Mouse (Mus musculus) lung, embryonic 14.5 days (tissue): ENCODE data around the gene Tbc1d22a. TPM values are rescaled to one million over a fixed set of nuclear protein-coding genes. Genes with fewer than 3 reads are reported as not detected.
A peak's percentile ranks its signal among the peaks of the same experiment; 100 is the strongest.

ENCODE experiments used
- ATAC-seq: fragments of 200-750 bp; cut with Nextera tagmentation; 2 replicates; pipeline ENCODE4 v1.8.0; 2017; ENCODE audit warnings: mild to moderate bottlenecking, moderate TSS enrichment, moderate library complexity; ENCODE audit not compliant: insufficient read depth
- DNase-seq: peaks from one replicate; pipeline ENCODE4 v3.0.0-alpha.2; 2015
- H3K27ac ChIP-seq: fragments of 300-500 bp; sonication (generic); 2 replicates; pipeline ENCODE4 v1.5.1; 2014; ENCODE audit warnings: low read depth, mild to moderate bottlenecking, moderate library complexity
- H3K27me3 ChIP-seq: fragments of 300-500 bp; sonication (generic); 2 replicates; pipeline ENCODE4 v1.6.1; 2014; ENCODE audit warnings: low read length, control low read depth; ENCODE audit not compliant: insufficient read depth
- H3K36me3 ChIP-seq: fragments of 300-500 bp; sonication (generic); 2 replicates; pipeline ENCODE4 v1.6.1; 2014; ENCODE audit warnings: control low read depth; ENCODE audit not compliant: insufficient read depth
- H3K4me1 ChIP-seq: fragments of 300-500 bp; sonication (generic); 2 replicates; pipeline ENCODE4 v1.6.1; 2014; ENCODE audit warnings: antibody characterized with exemption, control low read depth; ENCODE audit not compliant: insufficient read depth
- H3K4me2 ChIP-seq: fragments of 300-500 bp; sonication (generic); 2 replicates; pipeline ENCODE4 v1.6.1; 2014; ENCODE audit warnings: mild to moderate bottlenecking
- H3K4me3 ChIP-seq: fragments of 300-500 bp; sonication (generic); 2 replicates; pipeline ENCODE4 v1.5.1; 2014; ENCODE audit warnings: low read depth, low read length
- H3K9ac ChIP-seq: fragments of 300-500 bp; sonication (generic); 2 replicates; pipeline ENCODE4 v1.6.1; 2014
- H3K9me3 ChIP-seq: fragments of 300-500 bp; sonication (generic); 2 replicates; pipeline ENCODE4 v1.6.1; 2016; ENCODE audit warnings: low read depth, low read length, control low read depth
- CTCF ChIP-seq: IDR thresholded peaks from 2 replicates; pipeline ENCODE4 v1.5.1; 2016; ENCODE audit warnings: antibody characterized with exemption, low read depth
- WGBS: fragments of 180-500 bp; shearing (Covaris S2); extraction: QIAGEN DNeasy Blood & Tissue Kit; methylation state at CpG from one replicate; pipeline ENCODE4 v1.1.7; 2014; 5-methylcytosine and 5-hydroxymethylcytosine counted together
- polyA plus RNA-seq: library from polyadenylated mRNA; unstranded; fragments of >200 nt; fragmentation: Nextera tagmentation; extraction: Ambion mirVana; gene quantifications from 2 replicates; pipeline ENCODE4 v1.2.1, GENCODE M21; 2014

The Tbc1d22a gene
- polyA plus RNA-seq, 1 experiment from 2014 or later = 10.6 TPM

DNA sequence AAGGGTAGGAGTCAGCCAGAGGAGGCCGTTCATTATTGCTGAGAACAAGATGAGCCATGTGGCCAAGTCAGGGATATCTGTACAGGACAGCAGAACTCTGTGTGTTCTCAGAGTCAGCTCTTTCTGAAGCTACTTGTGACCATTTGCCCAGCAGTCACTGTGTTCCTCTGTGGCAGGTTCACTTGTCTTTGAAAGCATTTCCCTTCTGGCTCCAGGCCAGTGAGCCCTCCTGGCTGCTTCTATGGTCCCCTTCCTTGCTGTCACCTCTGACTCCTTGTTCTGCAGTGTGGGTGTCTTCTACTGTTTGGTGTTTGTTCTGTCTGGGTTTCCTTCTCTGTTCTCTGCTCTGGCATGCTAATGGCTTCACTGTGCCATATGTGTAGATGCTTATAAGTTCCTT, 121.5 kb downstream of the Tbc1d22a start:
- 78% methylated on average over 1 of the region's 1 CpGs for WGBS
- no peak overlapping the region for H3K9ac ChIP-seq
- no peaks in the 10 kb centered on the region for H3K9me3 ChIP-seq
- DNase-seq (peak; percentile 22), ATAC-seq (no peak)
- H3K4me1 ChIP-seq = no peaks in the 10 kb centered on the region
- H3K36me3 ChIP-seq = no peaks in the 10 kb centered on the region
- no peak for TF ChIP-seq CTCF
- no peak overlapping the region for H3K4me3 ChIP-seq
- no peak overlapping the region for H3K27ac ChIP-seq
- H3K4me2 ChIP-seq = no peak overlapping the region
- H3K27me3 ChIP-seq = no peaks in the 10 kb centered on the region

DNA sequence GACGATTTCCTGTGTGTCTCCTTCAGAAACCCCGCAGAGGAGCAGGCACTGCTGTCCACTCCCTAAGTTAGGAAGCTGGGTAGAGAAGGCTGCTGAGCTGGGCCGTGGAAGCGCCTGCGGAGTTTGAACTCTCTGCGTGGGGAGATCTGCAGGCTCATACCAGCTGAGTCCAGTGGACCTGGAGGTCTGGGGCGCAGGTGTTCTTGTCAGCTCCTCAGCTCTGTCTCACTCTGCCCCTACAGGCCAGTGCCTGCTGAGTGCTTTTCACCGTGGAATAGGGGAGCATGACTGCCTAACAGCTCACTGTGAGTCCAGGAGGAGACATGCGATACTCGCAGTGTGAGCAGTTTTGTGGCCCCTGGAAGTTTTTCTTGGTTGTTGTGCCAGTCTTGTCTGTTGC, 123.5 kb downstream of the Tbc1d22a start:
- no peak overlapping the region for H3K27ac ChIP-seq
- H3K4me2 ChIP-seq = no peak overlapping the region
- no peaks in the 10 kb centered on the region for H3K4me1 ChIP-seq
- H3K27me3 ChIP-seq = no peaks in the 10 kb centered on the region
- 76% methylated on average over 10 of the region's 10 CpGs for WGBS
- ATAC-seq (no peak), DNase-seq (no peak)
- TF ChIP-seq CTCF = no peak
- H3K9me3 ChIP-seq = no peaks in the 10 kb centered on the region
- no peak overlapping the region for H3K9ac ChIP-seq
- no peak overlapping the region for H3K4me3 ChIP-seq
- H3K36me3 ChIP-seq = no peaks in the 10 kb centered on the region

DNA sequence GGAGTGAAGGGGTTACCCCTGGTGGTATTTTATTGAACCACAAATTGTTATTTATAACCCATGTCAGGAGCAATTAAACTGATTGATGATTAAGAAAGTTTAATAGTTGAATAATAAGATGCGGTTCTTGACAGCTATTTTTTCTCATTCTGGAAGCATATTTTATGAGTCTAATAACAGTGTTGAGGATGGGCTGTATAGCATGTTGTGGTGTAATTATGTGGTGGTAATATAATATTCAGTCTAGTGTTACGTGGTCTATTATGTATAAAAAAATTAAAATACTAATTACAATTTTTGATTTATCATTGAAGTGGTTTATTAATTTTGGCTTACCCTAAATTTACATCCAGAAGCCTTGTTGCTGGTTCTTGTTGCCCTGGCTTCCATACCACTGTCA, 125.5 kb downstream of the Tbc1d22a start:
- Histone ChIP-seq H3K9ac (no peak overlapping the region), H3K4me3 (no peak overlapping the region), H3K4me1 (no peaks in the 10 kb centered on the region), H3K27me3 (no peaks in the 10 kb centered on the region), H3K27ac (no peak overlapping the region), H3K9me3 (no peaks in the 10 kb centered on the region), H3K4me2 (no peak overlapping the region), H3K36me3 (no peaks in the 10 kb centered on the region)
- TF ChIP-seq CTCF = no peak
- DNase-seq = no peak
- no peak for ATAC-seq
- 91% methylated on average over 2 of the region's 2 CpGs for WGBS

DNA sequence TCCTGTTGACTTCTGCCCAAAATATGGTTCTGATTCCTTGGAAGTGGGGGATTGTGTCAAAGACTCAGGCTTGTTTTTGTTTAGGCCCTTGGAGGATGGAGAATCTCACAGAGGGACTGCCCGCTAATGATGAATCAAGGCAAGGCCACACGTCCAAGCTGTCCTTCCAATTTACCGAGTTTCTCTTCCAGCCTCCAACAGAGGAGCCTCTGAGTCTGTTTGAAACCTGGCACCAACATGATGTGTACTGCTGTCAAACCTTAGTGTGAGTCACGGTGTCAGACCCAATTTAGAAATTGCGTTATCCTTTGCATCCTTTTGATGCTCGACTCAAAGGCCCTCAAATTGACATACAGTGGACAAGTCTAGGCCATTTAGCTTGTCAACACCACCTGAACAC, 126.5 kb downstream of the Tbc1d22a start:
- TF ChIP-seq CTCF = no peak
- Histone ChIP-seq H3K9me3 (no peaks in the 10 kb centered on the region), H3K4me1 (no peaks in the 10 kb centered on the region), H3K9ac (no peak overlapping the region), H3K27me3 (no peaks in the 10 kb centered on the region), H3K36me3 (no peaks in the 10 kb centered on the region), H3K27ac (no peak overlapping the region), H3K4me2 (no peak overlapping the region), H3K4me3 (no peak overlapping the region)
- no peak for ATAC-seq
- DNase-seq = no peak
- 80% methylated on average over 6 of the region's 6 CpGs for WGBS

DNA sequence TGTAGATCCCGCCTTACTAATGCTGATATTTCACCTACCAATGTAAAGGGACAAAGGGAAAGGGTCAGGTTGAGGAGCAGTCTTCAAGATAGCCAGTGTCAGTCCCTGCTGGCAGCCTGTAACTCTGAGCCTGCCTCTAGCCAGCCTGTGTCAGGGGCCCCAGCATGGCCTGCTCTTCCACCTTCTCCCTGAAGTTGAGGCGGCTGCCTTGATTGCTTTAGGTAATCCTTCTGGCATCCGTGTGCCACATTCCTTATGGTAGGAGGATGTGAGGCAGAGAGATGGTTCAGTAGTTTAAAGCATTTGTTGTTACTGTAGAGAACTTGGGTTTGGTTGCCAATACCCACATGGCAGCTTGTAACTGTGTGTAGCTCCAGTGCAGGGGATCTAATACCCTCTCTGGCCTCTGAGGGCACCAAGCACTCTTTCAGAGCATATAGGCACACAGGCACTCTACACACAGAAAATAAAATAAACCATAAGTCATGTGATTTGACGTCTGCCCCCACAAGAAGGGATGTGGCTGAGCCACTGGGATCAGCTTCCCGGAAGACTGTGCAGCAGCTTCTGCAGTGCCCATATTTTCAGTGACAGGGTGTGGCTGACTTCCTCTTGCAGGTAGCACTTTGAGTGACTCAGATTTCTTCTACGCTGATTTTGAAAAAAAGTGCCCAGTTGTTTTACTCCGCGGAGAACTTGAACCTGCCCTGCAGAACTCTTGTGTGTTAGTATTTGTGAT, 128.5 kb downstream of the Tbc1d22a start:
- H3K9me3 ChIP-seq = no peaks in the 10 kb centered on the region
- no peaks in the 10 kb centered on the region for H3K4me1 ChIP-seq
- H3K4me3 ChIP-seq = no peak overlapping the region
- no peaks in the 10 kb centered on the region for H3K36me3 ChIP-seq
- H3K9ac ChIP-seq = no peak overlapping the region
- H3K27ac ChIP-seq = no peak overlapping the region
- WGBS = 53% methylated on average over 8 of the region's 8 CpGs
- H3K27me3 ChIP-seq = no peaks in the 10 kb centered on the region
- DNase-seq (no peak), ATAC-seq (no peak)
- no peak overlapping the region for H3K4me2 ChIP-seq
- no peak for TF ChIP-seq CTCF

DNA sequence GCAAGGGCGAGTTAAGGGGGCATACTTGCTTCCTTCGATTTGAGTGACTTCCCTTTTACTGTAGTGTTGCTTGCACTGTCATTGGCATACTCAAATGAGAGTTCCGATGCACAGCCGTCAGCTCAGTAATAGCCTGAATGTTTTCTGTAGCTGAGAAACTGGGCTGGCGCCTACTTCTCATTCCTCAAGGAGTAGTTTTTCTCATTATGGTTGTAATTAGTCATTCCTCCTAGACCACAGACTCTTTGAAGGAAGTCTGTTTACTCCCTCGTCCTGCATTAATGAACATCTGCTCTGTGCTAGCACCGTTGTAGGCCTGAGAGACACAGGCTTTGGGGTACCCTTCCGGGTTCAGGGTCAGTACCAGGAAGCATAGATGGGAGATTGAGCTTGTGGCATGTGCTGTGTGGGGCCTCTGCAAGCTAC, 130.7 kb downstream of the Tbc1d22a start:
- Histone ChIP-seq H3K4me3 (no peak overlapping the region), H3K4me2 (no peak overlapping the region), H3K27me3 (no peaks in the 10 kb centered on the region), H3K27ac (no peak overlapping the region), H3K9me3 (no peaks in the 10 kb centered on the region), H3K4me1 (no peaks in the 10 kb centered on the region), H3K36me3 (no peaks in the 10 kb centered on the region), H3K9ac (no peak overlapping the region)
- ATAC-seq = no peak
- no peak for DNase-seq
- WGBS = 71% methylated on average over 8 of the region's 8 CpGs
- TF ChIP-seq CTCF = no peak

DNA sequence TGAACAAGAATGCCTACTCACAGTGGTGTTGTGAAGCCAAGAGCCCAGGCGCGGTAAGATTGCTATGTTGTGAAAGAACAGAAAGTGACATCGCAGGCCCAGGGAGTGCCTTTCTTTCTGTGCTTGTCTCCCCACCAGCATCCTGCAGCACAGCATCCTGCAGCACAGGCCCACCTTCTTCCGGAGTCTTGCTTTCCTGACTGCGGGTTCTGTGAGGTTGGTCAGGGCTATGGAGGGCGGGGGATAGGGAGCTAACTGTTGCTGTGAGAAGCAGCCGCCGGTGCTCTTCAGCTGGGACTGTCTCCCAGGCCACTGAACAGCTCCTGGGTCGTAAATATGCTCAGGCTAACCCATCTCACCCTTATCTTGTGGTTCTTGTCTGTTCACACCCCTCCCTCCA, 131.6 kb downstream of the Tbc1d22a start:
- Histone ChIP-seq H3K9ac (no peak overlapping the region), H3K9me3 (no peaks in the 10 kb centered on the region), H3K4me1 (no peaks in the 10 kb centered on the region), H3K4me2 (no peak overlapping the region), H3K36me3 (no peaks in the 10 kb centered on the region), H3K27me3 (no peaks in the 10 kb centered on the region), H3K27ac (no peak overlapping the region), H3K4me3 (no peak overlapping the region)
- no peak for TF ChIP-seq CTCF
- ATAC-seq = no peak
- no peak for DNase-seq
- WGBS = 60% methylated on average over 9 of the region's 9 CpGs
